ENCODE assay signal across 8 mouse cellular contexts in genomic region chr1:128592211-128592741, GRCm38 (mm10). TPM values are rescaled to one million over a fixed set of nuclear protein-coding genes. Genes with fewer than 3 reads are reported as not detected.
DNase-seq lines count a peak whose midpoint lies in the region; ATAC-seq lines count a peak whose summit lies in the region.

Cxcr4 (minus strand) TSS chr1:128592293.

- peak; percentile 82 for ATAC-seq in hindbrain, embryonic 12.5 days (ENCODE audit: low FRiP score)

- DNase-seq in ES-CJ7 (ENCODE audit: low read depth, low spot score): peak; percentile 91
- peak; percentile 64 to 72 for DNase-seq in cerebellum, postnatal 14 days
- peak; percentile 20 to 32 for DNase-seq in frontal cortex, postnatal 25 days (ENCODE audit: low spot score in 2 of 2)
- peak; percentile 50 to 51 for DNase-seq in layer of hippocampus, postnatal 36 days
- peak; percentile 89 for DNase-seq in lung, postnatal 25 days (ENCODE audit: low spot score)
- peak; percentile 86 for DNase-seq in ovary, postnatal 36 days (ENCODE audit: low spot score)
- peak; percentile 97 for DNase-seq in thymus, postnatal 25 days

- peaks cover 60% of the 10 kb centered on the region for H3K4me1 ChIP-seq in hindbrain, embryonic 12.5 days

- no peaks in the 10 kb centered on the region for H3K9me3 ChIP-seq in hindbrain, embryonic 12.5 days (replicated peaks)

- 1% methylated on average over 27 of the region's 27 CpGs for WGBS in hindbrain, embryonic 12.5 days

- peaks cover 7% of the 10 kb centered on the region; the same call in 1 of the 2 replicates for H3K36me3 ChIP-seq in hindbrain, embryonic 12.5 days

- H3K27ac ChIP-seq in hindbrain, embryonic 12.5 days: peak within 1 kb of the TSS; percentile 86

- peak within 1 kb of the TSS; percentile 92 for H3K9ac ChIP-seq in hindbrain, embryonic 12.5 days

- H3K27me3 ChIP-seq in hindbrain, embryonic 12.5 days: no peaks in the 10 kb centered on the region

- H3K4me3 ChIP-seq in hindbrain, embryonic 12.5 days: peak within 1 kb of the TSS; percentile 72

- peak within 1 kb of the TSS; percentile 72 for H3K4me2 ChIP-seq in hindbrain, embryonic 12.5 days (replicated peaks)

RNA-seq across cellular contexts. Expression of gene Cxcr4, which starts in this region (rescaled TPM):
- polyA plus RNA-seq in hindbrain, embryonic 12.5 days (2016; fragmentation: Nextera tagmentation; extraction: Ambion mirVana): 17.8 and 18.2 TPM in 2 replicates
- 1 to 10 TPM; 5.9 to 6.1 TPM for total RNA-seq in layer of hippocampus, postnatal 36 days (2021)

Comparison
In these comparisons a context has a peak if more than half of its experiments do, and no peak if none do; other contexts are left out.
1. Peak in every context shown above with its lines: DNase-seq, ATAC-seq, H3K4me3 ChIP-seq and H3K27ac ChIP-seq.
2. DNase-seq: peak in every context shown above with its lines; median percentile 97 in thymus, postnatal 25 days; 91 in ES-CJ7; 89 in lung, postnatal 25 days; 86 in ovary, postnatal 36 days; 68 in cerebellum, postnatal 14 days; 50 in layer of hippocampus, postnatal 36 days; 26 in frontal cortex, postnatal 25 days.